In genomic region chr9:61468368-61468848, GRCm38 (mm10) we compare ENCODE assay signal across 9 mouse cellular contexts.
A peak's percentile ranks its signal among the peaks of the same experiment; 100 is the strongest.
DNase-seq lines count a peak whose midpoint lies in the region; ATAC-seq and TF ChIP-seq lines count a peak whose summit lies in the region.
"Had no signal": no experiment of that assay in that cellular context is flagged by ENCODE, and none has a peak within 500 bp of the region (broad histone marks: within the 10 kb centered on the region; RNA-seq: fewer than 3 reads in every experiment).

No protein-coding gene starts in this region.

- no peaks in the 10 kb centered on the region for H3K36me3 ChIP-seq in stomach, embryonic 15.5 days
- no peaks in the 10 kb centered on the region for H3K36me3 ChIP-seq in stomach, postnatal 0 days (ENCODE audit: control insufficient read depth, insufficient read depth, low read length)
- H3K36me3 ChIP-seq in hindbrain, embryonic 12.5 days, result no peaks in the 10 kb centered on the region
- H3K36me3 ChIP-seq in midbrain, embryonic 11.5 days (ENCODE audit: control insufficient read depth, insufficient read depth, low read length), result no peaks in the 10 kb centered on the region
- no peaks in the 10 kb centered on the region for H3K36me3 ChIP-seq in heart, embryonic 12.5 days
- no peaks in the 10 kb centered on the region for H3K36me3 ChIP-seq in liver, embryonic 11.5 days (ENCODE audit: control insufficient read depth, insufficient read depth, low read length)
- H3K36me3 ChIP-seq: G1E had no signal

- no peak for TF ChIP-seq EP300 in stomach, postnatal 0 days (optimal IDR thresholded peaks at IDR 0.05)

- no peak overlapping the region for H3K4me3 ChIP-seq in stomach, embryonic 15.5 days (replicated peaks)
- H3K4me3 ChIP-seq in stomach, postnatal 0 days (ENCODE audit: low read depth, low read length), result no peak overlapping the region
- H3K4me3 ChIP-seq in hindbrain, embryonic 12.5 days, result no peak overlapping the region
- no peak overlapping the region for H3K4me3 ChIP-seq in midbrain, embryonic 11.5 days (ENCODE audit: low read depth, low read length)
- no peak overlapping the region for H3K4me3 ChIP-seq in heart, embryonic 12.5 days
- H3K4me3 ChIP-seq in liver, embryonic 11.5 days (ENCODE audit: low read depth, low read length), result no peak overlapping the region

- no peak overlapping the region for H3K4me2 ChIP-seq in stomach, embryonic 15.5 days
- no peak overlapping the region for H3K4me2 ChIP-seq in stomach, postnatal 0 days (replicated peaks; ENCODE audit: low read depth)
- 0 out of 2 replicates have a peak overlapping the region, but pooled peaks have one; percentile 29 for H3K4me2 ChIP-seq in hindbrain, embryonic 12.5 days (replicated peaks)
- no peak overlapping the region for H3K4me2 ChIP-seq in midbrain, embryonic 11.5 days
- no peak overlapping the region for H3K4me2 ChIP-seq in heart, embryonic 12.5 days
- H3K4me2 ChIP-seq in liver, embryonic 11.5 days, result no peak overlapping the region

- 33% methylated on average over 6 of the region's 6 CpGs for WGBS in stomach, embryonic 15.5 days
- 32% methylated on average over 6 of the region's 6 CpGs for WGBS in stomach, postnatal 0 days
- 14% methylated on average over 6 of the region's 6 CpGs for WGBS in hindbrain, embryonic 12.5 days
- 24% methylated on average over 6 of the region's 6 CpGs for WGBS in midbrain, embryonic 11.5 days
- WGBS in heart, embryonic 12.5 days, result 42% methylated on average over 6 of the region's 6 CpGs
- WGBS in liver, embryonic 11.5 days, result 37% methylated on average over 6 of the region's 6 CpGs

- H3K27me3 ChIP-seq in stomach, embryonic 15.5 days (replicated peaks), result 0 out of 2 replicates have a peak, but pooled peaks cover 3% of the 10 kb centered on the region
- no peaks in the 10 kb centered on the region for H3K27me3 ChIP-seq in stomach, postnatal 0 days (ENCODE audit: control insufficient read depth, insufficient read depth, low read length)
- peaks cover 10% of the 10 kb centered on the region; the same call in 1 of the 2 replicates for H3K27me3 ChIP-seq in hindbrain, embryonic 12.5 days
- H3K27me3 ChIP-seq in midbrain, embryonic 11.5 days (ENCODE audit: control insufficient read depth, insufficient read depth, low read length), result no peaks in the 10 kb centered on the region
- peaks cover 18% of the 10 kb centered on the region; the same call in 1 of the 2 replicates for H3K27me3 ChIP-seq in heart, embryonic 12.5 days (replicated peaks)
- H3K27me3 ChIP-seq in liver, embryonic 11.5 days (replicated peaks; ENCODE audit: control insufficient read depth, insufficient read depth, low read length), result no peaks in the 10 kb centered on the region; the same call in 1 of the 2 replicates

- no peaks in the 10 kb centered on the region for H3K4me1 ChIP-seq in stomach, embryonic 15.5 days
- H3K4me1 ChIP-seq in stomach, postnatal 0 days (replicated peaks; ENCODE audit: control insufficient read depth, insufficient read depth), result no peaks in the 10 kb centered on the region
- H3K4me1 ChIP-seq in hindbrain, embryonic 12.5 days, result peaks cover 29% of the 10 kb centered on the region
- H3K4me1 ChIP-seq in midbrain, embryonic 11.5 days (ENCODE audit: control insufficient read depth, insufficient read depth, low read length), result peaks cover 15% of the 10 kb centered on the region
- no peaks in the 10 kb centered on the region for H3K4me1 ChIP-seq in heart, embryonic 12.5 days (replicated peaks)
- H3K4me1 ChIP-seq in liver, embryonic 11.5 days (replicated peaks; ENCODE audit: control insufficient read depth, insufficient read depth, low read length), result no peaks in the 10 kb centered on the region

- TF ChIP-seq CTCF in stomach, postnatal 0 days (IDR thresholded peaks at IDR 0.05; ENCODE audit: low read depth), result no peak

- DNase-seq in stomach, postnatal 0 days (ENCODE audit: low spot score), result no peak
- DNase-seq in midbrain, embryonic 11.5 days (ENCODE audit: low spot score, missing footprints), result peak; percentile 92
- no peak for DNase-seq in urinary bladder, postnatal 4 days (ENCODE audit: low spot score in 2 of 2)
- DNase-seq in liver, embryonic 11.5 days (ENCODE audit: low spot score), result no peak

- no peak overlapping the region for H3K27ac ChIP-seq in stomach, embryonic 15.5 days
- no peak overlapping the region for H3K27ac ChIP-seq in stomach, postnatal 0 days (replicated peaks)
- H3K27ac ChIP-seq in hindbrain, embryonic 12.5 days, result peak overlapping the region; percentile 82
- peak overlapping the region; percentile 33; the same call in 1 of the 2 replicates for H3K27ac ChIP-seq in midbrain, embryonic 11.5 days (ENCODE audit: low read depth, low read length)
- no peak overlapping the region for H3K27ac ChIP-seq in heart, embryonic 12.5 days (ENCODE audit: poor library complexity, severe bottlenecking)
- H3K27ac ChIP-seq in liver, embryonic 11.5 days (ENCODE audit: low read depth, low read length), result no peak overlapping the region

- 0 out of 2 replicates have a peak, but pooled peaks cover 3% of the 10 kb centered on the region for H3K9me3 ChIP-seq in stomach, embryonic 15.5 days
- 0 out of 2 replicates have a peak, but pooled peaks cover 2% of the 10 kb centered on the region for H3K9me3 ChIP-seq in stomach, postnatal 0 days (ENCODE audit: control insufficient read depth, low read length)
- peaks cover 13% of the 10 kb centered on the region for H3K9me3 ChIP-seq in hindbrain, embryonic 12.5 days (replicated peaks)
- H3K9me3 ChIP-seq in midbrain, embryonic 11.5 days (ENCODE audit: control insufficient read depth, low read length), result no peaks in the 10 kb centered on the region; the same call in 1 of the 2 replicates
- peaks cover 8% of the 10 kb centered on the region for H3K9me3 ChIP-seq in heart, embryonic 12.5 days (replicated peaks)
- no peaks in the 10 kb centered on the region for H3K9me3 ChIP-seq in liver, embryonic 11.5 days (ENCODE audit: control insufficient read depth, low read length)
- H3K9me3 ChIP-seq: G1E had no signal

- ATAC-seq in stomach, embryonic 15.5 days (ENCODE audit: insufficient read depth, low FRiP score, low read depth), result 0 out of 2 replicates have a peak, but pooled peaks have one; percentile 39
- no peak for ATAC-seq in stomach, postnatal 0 days (ENCODE audit: low FRiP score, low TSS enrichment)
- ATAC-seq in hindbrain, embryonic 12.5 days (ENCODE audit: low FRiP score), result peak; percentile 93
- ATAC-seq in midbrain, embryonic 11.5 days (ENCODE audit: low FRiP score), result peak; percentile 89
- no peak for ATAC-seq in heart, embryonic 12.5 days (ENCODE audit: insufficient number of reproducible peaks, low FRiP score)
- no peak for ATAC-seq in activated CD4-positive, CD25-positive, alpha-beta regulatory T cell, adult 4 months
- ATAC-seq in liver, embryonic 11.5 days (replicated peaks; ENCODE audit: low FRiP score), result no peak

- H3K9ac ChIP-seq in stomach, embryonic 15.5 days, result no peak overlapping the region
- no peak overlapping the region for H3K9ac ChIP-seq in stomach, postnatal 0 days (ENCODE audit: low read length)
- no peak overlapping the region for H3K9ac ChIP-seq in hindbrain, embryonic 12.5 days
- no peak overlapping the region for H3K9ac ChIP-seq in midbrain, embryonic 11.5 days (ENCODE audit: low read length)
- H3K9ac ChIP-seq in heart, embryonic 12.5 days, result no peak overlapping the region
- H3K9ac ChIP-seq in liver, embryonic 11.5 days (ENCODE audit: low read depth, low read length), result no peak overlapping the region

Comparison
In these comparisons a context has a peak if more than half of its experiments do, and no peak if none do; other contexts are left out.
1. ATAC-seq: peak in stomach, embryonic 15.5 days (single experiment), hindbrain, embryonic 12.5 days (single experiment) and midbrain, embryonic 11.5 days (single experiment); none in stomach, postnatal 0 days (single experiment), heart, embryonic 12.5 days (single experiment), activated CD4-positive, CD25-positive, alpha-beta regulatory T cell, adult 4 months (single experiment) and liver, embryonic 11.5 days (single experiment).
2. H3K27ac ChIP-seq: peak in hindbrain, embryonic 12.5 days (single experiment) and midbrain, embryonic 11.5 days (single experiment); none in stomach, embryonic 15.5 days (single experiment), stomach, postnatal 0 days (single experiment), heart, embryonic 12.5 days (single experiment) and liver, embryonic 11.5 days (single experiment).